Mouse (Mus musculus) urinary bladder, postnatal 0 days (tissue): ENCODE data around the gene Srp54b. TPM values are rescaled to one million over a fixed set of nuclear protein-coding genes. Genes with fewer than 3 reads are reported as not detected.

ENCODE experiments used
- polyA plus RNA-seq: library from polyadenylated mRNA; unstranded; fragments of >200 nt; fragmentation: Nextera tagmentation; extraction: Ambion mirVana; gene quantifications from 2 replicates; pipeline ENCODE4 v1.2.1, GENCODE M21; 2015

The Srp54b gene
- 58.1 and 75.9 TPM in 2 replicates for polyA plus RNA-seq

DNA sequence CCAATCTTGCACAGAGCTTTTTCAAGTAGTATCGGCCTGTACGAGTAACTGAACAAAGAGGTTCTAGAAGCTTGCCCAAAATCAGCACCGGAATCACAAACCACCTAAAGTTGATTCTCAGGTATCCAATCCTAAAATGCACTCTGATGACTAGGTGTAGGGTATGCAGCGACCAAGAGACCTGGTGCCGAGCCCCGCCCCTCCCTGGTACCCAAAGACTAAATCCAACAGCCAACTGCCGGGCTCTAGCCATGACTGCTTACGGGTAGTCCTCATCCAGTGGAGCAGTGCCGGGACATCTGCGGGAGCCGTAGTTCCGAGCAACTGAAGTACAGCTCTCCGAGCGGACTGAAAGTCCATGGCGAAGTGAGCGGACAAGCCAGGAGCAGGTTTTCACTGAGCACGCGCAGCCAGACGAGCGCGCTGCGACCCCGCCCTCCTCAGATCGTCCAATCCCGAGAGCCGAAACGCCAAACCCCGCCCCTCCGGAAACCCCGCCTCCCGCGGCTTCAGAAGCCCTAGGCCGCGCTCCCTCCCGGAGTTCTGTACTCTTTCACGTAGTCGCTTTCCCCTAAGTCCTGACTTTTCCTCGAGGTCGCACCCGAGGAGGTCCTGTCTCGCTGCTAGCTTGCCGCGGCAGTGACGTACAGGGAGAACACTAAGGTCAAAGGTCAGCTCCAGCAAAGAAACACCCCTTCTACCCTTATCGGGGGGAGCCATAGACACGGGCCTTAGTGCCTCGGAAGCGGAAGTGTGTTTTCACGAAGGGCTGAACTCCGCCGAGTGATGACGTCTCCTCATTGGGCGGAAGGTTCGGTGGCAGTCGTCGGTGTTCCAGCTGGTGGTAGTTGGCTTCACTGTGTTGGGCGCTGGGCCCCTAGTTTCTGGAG is at the start of gene Srp54b:
Srp54b (plus strand) TSS at position 546 of the 890 bp plus-strand sequence.

DNA sequence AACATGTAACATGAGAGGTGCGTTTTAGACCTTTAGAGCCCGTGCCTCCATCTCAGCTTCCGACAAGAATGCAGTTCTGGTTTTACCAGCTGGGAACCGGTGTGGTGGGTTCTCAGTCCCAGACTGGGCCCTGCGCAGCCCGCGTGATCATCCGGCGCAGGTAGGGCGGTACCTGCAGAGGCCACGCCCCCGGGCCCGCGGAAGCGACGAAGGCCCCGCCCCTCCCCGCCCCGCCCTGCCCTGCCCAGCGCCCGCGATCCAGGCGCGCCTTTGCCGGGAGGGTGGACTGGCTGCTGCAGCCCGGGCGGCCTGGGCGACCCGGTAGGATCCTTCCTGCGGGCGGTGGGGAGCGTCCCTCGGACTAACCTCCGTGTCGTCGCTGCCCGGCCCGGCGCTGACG is 30.7 kb upstream of the Srp54b start, which contains the start of gene Fam177a:
Fam177a (plus strand) TSS at position 228 of the 400 bp plus-strand sequence.

DNA sequence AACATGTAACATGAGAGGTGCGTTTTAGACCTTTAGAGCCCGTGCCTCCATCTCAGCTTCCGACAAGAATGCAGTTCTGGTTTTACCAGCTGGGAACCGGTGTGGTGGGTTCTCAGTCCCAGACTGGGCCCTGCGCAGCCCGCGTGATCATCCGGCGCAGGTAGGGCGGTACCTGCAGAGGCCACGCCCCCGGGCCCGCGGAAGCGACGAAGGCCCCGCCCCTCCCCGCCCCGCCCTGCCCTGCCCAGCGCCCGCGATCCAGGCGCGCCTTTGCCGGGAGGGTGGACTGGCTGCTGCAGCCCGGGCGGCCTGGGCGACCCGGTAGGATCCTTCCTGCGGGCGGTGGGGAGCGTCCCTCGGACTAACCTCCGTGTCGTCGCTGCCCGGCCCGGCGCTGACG is 44.4 kb downstream of the Srp54b start, which contains the start of gene 1700047I17Rik2:
1700047I17Rik2 (plus strand) TSS at position 287 of the 400 bp plus-strand sequence.

DNA sequence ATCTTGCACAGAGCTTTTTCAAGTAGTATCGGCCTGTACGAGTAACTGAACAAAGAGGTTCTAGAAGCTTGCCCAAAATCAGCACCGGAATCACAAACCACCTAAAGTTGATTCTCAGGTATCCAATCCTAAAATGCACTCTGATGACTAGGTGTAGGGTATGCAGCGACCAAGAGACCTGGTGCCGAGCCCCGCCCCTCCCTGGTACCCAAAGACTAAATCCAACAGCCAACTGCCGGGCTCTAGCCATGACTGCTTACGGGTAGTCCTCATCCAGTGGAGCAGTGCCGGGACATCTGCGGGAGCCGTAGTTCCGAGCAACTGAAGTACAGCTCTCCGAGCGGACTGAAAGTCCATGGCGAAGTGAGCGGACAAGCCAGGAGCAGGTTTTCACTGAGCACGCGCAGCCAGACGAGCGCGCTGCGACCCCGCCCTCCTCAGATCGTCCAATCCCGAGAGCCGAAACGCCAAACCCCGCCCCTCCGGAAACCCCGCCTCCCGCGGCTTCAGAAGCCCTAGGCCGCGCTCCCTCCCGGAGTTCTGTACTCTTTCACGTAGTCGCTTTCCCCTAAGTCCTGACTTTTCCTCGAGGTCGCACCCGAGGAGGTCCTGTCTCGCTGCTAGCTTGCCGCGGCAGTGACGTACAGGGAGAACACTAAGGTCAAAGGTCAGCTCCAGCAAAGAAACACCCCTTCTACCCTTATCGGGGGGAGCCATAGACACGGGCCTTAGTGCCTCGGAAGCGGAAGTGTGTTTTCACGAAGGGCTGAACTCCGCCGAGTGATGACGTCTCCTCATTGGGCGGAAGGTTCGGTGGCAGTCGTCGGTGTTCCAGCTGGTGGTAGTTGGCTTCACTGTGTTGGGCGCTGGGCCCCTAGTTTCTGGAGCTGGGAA is 75.0 kb downstream of the Srp54b start, which contains the start of gene Srp54c:
Srp54c (plus strand) TSS at position 543 of the 894 bp plus-strand sequence.

Other genes starting within 250 kb of the Srp54b start
- 0.79 TPM in 1 of 2 replicates, not detected in the other for gene Gm20403, start 168.6 kb upstream of the Srp54b start, polyA plus RNA-seq
- gene Baz1a, start 140.8 kb upstream of the Srp54b start, polyA plus RNA-seq: 10.5 and 11.3 TPM in 2 replicates
- gene 2700097O09Rik, start 75.0 kb upstream of the Srp54b start, polyA plus RNA-seq: 11.3 and 13.0 TPM in 2 replicates
- gene Srp54a, start 74.8 kb upstream of the Srp54b start, polyA plus RNA-seq: 176 and 208 TPM in 2 replicates
- 43.2 and 53.8 TPM in 2 replicates for gene Fam177a, start 30.6 kb upstream of the Srp54b start, polyA plus RNA-seq
- not detected in 2 replicates for gene 1700047I17Rik2, start 44.5 kb downstream of the Srp54b start, polyA plus RNA-seq
- gene Srp54c, start 75.1 kb downstream of the Srp54b start, polyA plus RNA-seq: 72.5 and 97.3 TPM in 2 replicates
- 8.6 and 9.6 TPM in 2 replicates for gene 1110008L16Rik, start 144.5 kb downstream of the Srp54b start, polyA plus RNA-seq
- gene Ppp2r3c, start 147.9 kb downstream of the Srp54b start, polyA plus RNA-seq: 7.8 and 8.1 TPM in 2 replicates
- 320 and 338 TPM in 2 replicates for gene Psma6, start 229.1 kb downstream of the Srp54b start, polyA plus RNA-seq